Mouse (Mus musculus) liver, adult 10 weeks (tissue): ENCODE measurements around the gene Begain. TPM values are rescaled to one million over a fixed set of nuclear protein-coding genes. Genes with fewer than 3 reads are reported as not detected.

ENCODE experiments used
- polyA plus RNA-seq: library from polyadenylated mRNA; stranded (reverse); fragments of 350-450 nt; fragmentation: Illumina TruSeq; extraction: RNeasy Lipid Tissue Mini Kit (QIAGEN cat#74804); gene quantifications from one replicate; pipeline ENCODE4 v1.2.3, GENCODE M21; 2014; ENCODE audit warnings: low read depth, low replicate concordance

The Begain gene
- not detected for polyA plus RNA-seq

GRCm38 (mm10) chr12:109068167-109068653, at the start of gene Begain:
Gene Begain, minus strand, starts transcription at chr12:109068217.

Other genes with a start within 250 kb of the Begain start
- gene Slc25a29, start 232.3 kb downstream of the Begain start, polyA plus RNA-seq: not detected
- 42.0 TPM for gene Slc25a47, start 232.2 kb downstream of the Begain start, polyA plus RNA-seq
- gene Wdr25, start 174.6 kb downstream of the Begain start, polyA plus RNA-seq: 0.32 TPM
- gene Wars, start 174.0 kb downstream of the Begain start, polyA plus RNA-seq: 4.4 TPM